Mouse (Mus musculus) thymus, postnatal 36 days (tissue): ENCODE measurements around the gene Erp29.

Source experiments
- DNase-seq, 2 experiments: peaks; one replicate each; pipeline ENCODE4 v3.0.0; 2022; ENCODE audit warnings: mixed read lengths in 2 of 2

Gene Erp29

DNA sequence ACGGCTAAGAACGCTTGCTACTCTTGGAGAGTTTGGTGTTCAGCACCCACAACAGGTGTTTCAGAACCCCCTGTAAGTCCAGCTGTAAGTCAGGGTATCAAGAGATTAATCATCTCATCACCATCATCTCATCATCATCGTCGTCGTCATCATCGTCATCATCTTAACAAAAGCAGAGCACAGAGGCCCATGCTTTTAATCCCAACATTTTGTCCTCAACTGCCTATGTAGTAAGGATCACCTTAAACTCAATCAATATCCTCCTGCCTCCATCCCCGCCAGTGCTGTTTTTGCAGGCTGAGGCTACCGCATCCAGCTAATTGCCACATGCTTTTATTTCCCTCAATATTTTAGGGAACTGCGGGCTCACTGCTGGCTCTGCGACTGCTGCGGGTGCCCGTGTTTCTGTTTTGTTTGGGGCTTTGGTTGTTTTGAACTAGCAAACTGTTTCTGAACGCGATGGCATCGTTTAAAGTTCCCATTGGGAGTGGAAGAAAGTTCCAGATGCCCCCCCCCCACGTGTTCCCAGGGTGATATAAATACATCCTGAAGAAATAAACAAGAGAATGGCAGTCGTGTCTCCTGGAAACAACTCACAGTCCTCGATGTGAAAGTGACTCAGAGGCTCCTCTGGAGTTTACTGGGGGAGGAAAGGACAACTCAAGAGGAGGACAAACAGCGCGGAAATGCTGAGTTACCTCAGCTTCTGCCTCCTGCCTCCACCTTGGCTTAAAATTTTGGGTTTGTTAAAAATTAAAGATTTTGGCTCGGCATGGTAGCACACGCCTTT lies 66.0 kb downstream of the Erp29 start:
- DNase-seq = no peak

DNA sequence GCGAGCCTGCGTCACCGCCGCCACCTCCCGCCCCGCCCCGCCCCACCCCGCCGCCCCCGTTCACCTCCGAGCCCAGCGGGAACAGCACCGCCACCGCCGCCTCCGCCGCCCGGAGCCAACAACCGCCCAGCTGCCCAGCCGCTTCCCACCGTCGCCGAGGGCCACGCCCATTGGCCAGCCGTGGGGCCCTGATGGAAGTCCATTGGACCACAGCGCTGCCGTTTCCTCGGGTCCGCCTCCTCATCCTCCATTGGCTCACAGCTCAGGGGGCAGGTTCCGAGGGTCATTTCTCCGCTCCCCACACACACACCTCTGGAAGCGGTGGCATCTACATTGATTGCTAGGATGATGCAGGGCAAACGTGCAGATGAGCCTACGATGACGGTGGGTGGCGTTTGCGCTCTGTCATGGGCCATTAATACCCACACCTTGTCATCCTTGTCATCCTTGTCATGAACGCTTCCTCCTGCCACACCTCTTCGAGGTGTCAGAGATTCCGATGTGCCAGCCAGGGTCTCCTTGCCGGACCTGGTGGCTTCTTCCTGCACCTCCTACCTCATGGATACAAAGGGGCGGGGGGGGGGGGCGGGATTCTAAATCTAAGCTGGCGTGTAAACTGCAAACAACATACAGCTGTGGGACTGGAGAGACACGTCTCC lies 66.7 kb downstream of the Erp29 start, which contains the start of gene Trafd1:
TSS of gene Trafd1 (minus strand) at position 172 of the 659 bp plus-strand sequence.
- peak; percentile 84 to 92 for DNase-seq

DNA sequence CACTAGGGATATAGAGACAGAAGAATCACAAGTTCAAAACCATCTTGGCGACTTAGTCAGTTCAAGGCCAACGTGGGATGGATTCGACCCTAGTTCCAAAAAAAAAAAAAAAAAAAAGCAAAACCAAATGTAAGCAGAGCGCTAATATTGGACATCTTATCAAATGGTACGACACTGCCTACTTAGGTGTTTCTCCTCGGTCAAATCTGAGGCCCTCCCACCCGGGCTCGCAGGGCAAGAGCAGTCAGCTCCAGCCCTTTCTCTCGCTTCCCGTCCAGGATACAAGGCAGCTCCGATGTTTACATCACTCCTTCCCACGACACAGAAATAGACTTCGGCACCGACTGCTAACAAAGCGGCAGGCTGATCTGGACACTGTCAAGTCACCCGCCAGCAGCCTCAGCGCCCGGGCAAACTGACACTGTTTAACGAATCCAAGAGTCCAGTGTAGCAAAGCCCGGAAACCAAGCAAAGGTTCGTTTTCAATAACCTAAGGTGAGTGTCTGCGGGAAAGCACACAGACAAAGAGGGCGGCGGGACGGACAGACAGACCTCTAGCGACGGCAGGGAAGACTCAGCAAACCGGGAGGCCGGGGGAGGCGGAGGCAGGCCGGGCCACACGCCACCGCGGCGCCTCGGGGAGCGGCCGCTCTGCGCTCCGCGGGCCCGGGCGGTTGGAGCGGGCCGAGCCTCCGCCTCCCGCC lies 67.4 kb downstream of the Erp29 start:
- no peak for DNase-seq

DNA sequence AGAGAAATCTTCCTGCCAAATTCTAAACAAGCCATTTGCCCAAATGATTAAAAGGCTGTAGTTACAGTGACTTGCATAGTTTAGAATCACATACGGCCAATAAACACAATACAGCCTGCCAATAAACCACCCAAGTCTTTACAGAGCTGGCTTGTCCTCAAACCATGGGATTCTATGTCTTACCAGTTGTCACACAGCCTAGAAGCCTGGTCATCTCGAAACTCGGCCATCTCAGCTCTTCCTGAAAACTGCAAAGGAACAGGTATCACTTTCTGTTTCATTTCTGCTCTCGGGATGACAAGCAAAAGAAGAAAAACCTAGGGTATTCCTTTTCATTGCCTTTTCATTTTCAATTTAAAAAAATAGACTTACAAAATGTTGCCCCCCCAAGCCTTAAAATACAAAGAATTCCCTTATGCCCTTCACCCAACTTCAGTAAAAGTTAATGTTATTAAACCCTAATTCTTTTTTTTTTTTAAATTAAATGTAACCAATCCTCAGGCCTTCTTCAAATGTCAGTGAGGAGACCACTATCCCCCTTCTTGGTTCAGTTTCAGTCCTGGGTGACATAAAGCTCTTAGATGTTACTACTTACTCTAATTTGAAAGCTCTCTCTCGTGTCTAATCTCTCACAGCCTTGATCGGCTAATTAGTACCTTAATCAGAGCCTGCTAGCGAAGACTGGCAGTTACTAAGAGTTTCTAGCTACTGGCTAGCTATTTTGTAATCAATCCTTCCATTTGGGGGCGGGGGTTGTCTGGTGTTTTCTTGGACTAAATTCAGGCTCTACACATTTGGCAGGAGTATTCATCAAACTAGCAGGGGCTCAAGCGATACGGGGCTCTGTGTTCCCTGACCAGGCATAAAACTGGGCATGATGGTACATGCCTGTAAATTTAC lies 68.2 kb downstream of the Erp29 start:
- no peak for DNase-seq

DNA sequence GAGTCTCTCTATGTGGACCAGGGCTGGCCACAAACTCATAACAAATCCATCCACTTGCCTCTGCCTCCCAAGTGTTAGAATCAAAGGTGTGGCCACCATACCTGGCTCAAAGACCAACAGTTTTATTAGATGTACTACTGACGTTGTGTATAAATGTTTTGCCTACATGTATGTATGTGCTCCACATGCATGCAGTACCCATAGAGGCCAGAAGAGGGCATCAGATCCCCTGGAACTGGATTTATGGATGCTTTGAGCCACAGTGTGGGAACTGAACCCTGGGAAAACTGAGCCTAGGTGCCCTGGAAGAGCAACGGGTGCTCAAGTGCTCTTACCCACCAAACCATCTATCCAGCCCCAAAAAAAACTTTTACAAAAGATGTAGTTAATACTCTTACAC lies 71.6 kb downstream of the Erp29 start:
- DNase-seq = no peak

DNA sequence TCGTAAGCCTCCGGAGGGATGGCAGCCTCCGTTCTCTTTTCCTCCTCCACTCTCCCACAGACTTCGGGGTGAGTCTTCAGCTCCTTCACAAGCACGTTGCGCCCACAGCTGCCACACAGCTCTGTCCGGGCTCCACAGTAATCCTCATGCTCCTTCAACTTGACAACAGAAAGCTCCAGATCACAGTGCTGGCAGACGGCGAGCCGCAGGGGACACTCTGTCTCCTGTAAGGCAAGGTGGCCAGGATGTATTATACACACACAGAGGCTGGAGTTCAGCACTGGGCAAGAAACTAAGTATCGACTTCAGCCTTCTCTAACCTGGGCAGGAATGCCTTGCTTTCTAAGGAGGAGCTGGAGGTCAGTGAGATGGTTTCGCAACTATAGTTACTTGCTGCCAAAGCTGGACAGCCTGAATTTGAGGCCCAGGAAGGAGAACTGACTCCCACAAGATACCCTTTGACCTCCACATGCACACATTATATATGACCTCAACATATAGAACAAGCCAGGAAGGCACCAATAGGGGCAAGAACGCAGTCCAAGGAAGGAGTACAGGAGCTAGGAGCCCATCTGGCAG lies 73.5 kb downstream of the Erp29 start:
- DNase-seq = no peak
